Mouse (Mus musculus) heart, embryonic 14.5 days (tissue): ENCODE results near the gene C130032M10Rik. TPM values are rescaled to one million over a fixed set of nuclear protein-coding genes. Genes with fewer than 3 reads are reported as not detected.

Experiments used
- ATAC-seq: fragments of 200-750 bp; cut with Nextera tagmentation; 2 replicates; pipeline ENCODE4 v1.8.0; 2017; ENCODE audit warnings: low read depth, moderate TSS enrichment; ENCODE audit not compliant: insufficient number of reproducible peaks, insufficient read depth, low FRiP score
- H3K27ac ChIP-seq, 2 experiments: fragments of 200-500 bp in 1 of 2; fragments of 300-500 bp in 1 of 2; sonication (generic) in 1 of 2; replicated peaks in 1 of 2; 2 replicates each; pipeline ENCODE4 v1.5.1; 2012 to 2014; ENCODE audit warnings: low read depth in 2 of 2, low read length in 2 of 2, control low read depth in 1 of 2, mild to moderate bottlenecking in 1 of 2, mixed read lengths in 1 of 2; ENCODE audit not compliant: control insufficient read depth in 1 of 2, insufficient read depth in 1 of 2
- H3K27me3 ChIP-seq: fragments of 300-500 bp; sonication (generic); 2 replicates; pipeline ENCODE4 v1.6.1; 2014; ENCODE audit warnings: mild to moderate bottlenecking, low read length, control low read depth; ENCODE audit not compliant: control insufficient read depth, insufficient read depth
- H3K36me3 ChIP-seq: fragments of 300-500 bp; sonication (generic); 2 replicates; pipeline ENCODE4 v1.6.1; 2014; ENCODE audit warnings: mild to moderate bottlenecking, control low read depth, low read length, mixed read lengths; ENCODE audit not compliant: control insufficient read depth, insufficient read depth
- H3K4me1 ChIP-seq, 2 experiments: fragments of 200-500 bp in 1 of 2; fragments of 300-500 bp in 1 of 2; sonication (generic) in 1 of 2; 2 replicates each; pipeline ENCODE4 v1.6.1; 2012 to 2014; ENCODE audit warnings: low read length in 2 of 2, control low read depth in 1 of 2, mixed read lengths in 1 of 2; ENCODE audit not compliant: control insufficient read depth in 2 of 2, insufficient read depth in 2 of 2
- H3K4me2 ChIP-seq: fragments of 300-500 bp; sonication (generic); 2 replicates; pipeline ENCODE4 v1.6.1; 2014; ENCODE audit warnings: mild to moderate bottlenecking, low read length
- H3K4me3 ChIP-seq, 2 experiments: fragments of 200-500 bp in 1 of 2; fragments of 300-500 bp in 1 of 2; sonication (generic) in 1 of 2; 2 replicates each; pipeline ENCODE4 v1.5.1; 2012 to 2014; ENCODE audit warnings: low read length in 2 of 2, mild to moderate bottlenecking in 2 of 2, control low read depth in 1 of 2, low read depth in 1 of 2, moderate library complexity in 1 of 2; ENCODE audit not compliant: control insufficient read depth in 1 of 2, insufficient read depth in 1 of 2
- H3K9ac ChIP-seq: fragments of 300-500 bp; sonication (generic); 2 replicates; pipeline ENCODE4 v1.6.1; 2014; ENCODE audit warnings: mild to moderate bottlenecking, low read length
- H3K9me3 ChIP-seq: fragments of 300-500 bp; sonication (generic); 2 replicates; pipeline ENCODE4 v1.6.1; 2016; ENCODE audit warnings: low read length, control low read depth; ENCODE audit not compliant: control insufficient read depth
- WGBS: fragments of 180-500 bp; shearing (Covaris S2); extraction: QIAGEN DNeasy Blood & Tissue Kit; methylation state at CpG from one replicate; pipeline ENCODE4 v1.1.7; 2014; 5-methylcytosine and 5-hydroxymethylcytosine counted together
- polyA plus RNA-seq: library from polyadenylated mRNA; unstranded; fragments of >200 nt; fragmentation: Nextera tagmentation; extraction: Ambion mirVana; gene quantifications from 2 replicates; pipeline ENCODE4 v1.2.1, GENCODE M21; 2014

C130032M10Rik gene
- polyA plus RNA-seq, 1 experiment from 2014 or later = 0.77 TPM

DNA sequence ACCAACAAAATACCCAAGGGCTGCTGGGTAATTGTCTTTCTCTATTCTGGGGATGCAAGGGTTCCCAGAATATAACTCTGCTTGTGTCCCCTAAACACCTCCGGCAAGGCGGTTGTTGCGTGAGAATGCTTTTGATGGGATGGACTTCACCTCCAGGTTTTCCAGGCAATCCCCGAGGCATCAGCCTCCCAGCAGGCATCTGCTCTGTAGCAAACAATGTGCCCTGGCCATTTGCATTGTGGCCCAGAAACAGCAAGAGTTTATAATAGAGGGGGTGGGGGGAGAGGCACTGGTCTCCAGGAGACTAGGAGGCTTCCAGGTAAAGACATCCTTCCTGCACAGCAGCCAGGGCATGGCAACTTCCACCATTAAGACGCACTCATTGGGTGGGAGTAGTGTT, 33.6 kb downstream of the C130032M10Rik start:
- Histone ChIP-seq H3K27ac (no peak overlapping the region), H3K27me3 (no peaks in the 10 kb centered on the region), H3K9me3 (no peaks in the 10 kb centered on the region), H3K4me1 (peaks cover 14 to 20% of the 10 kb centered on the region in 2 experiments; a peak in 3 of 4 replicates), H3K4me3 (no peak overlapping the region), H3K4me2 (no peak overlapping the region), H3K36me3 (no peaks in the 10 kb centered on the region), H3K9ac (no peak overlapping the region)
- no peak for ATAC-seq
- WGBS = 54% methylated on average over 5 of the region's 5 CpGs

DNA sequence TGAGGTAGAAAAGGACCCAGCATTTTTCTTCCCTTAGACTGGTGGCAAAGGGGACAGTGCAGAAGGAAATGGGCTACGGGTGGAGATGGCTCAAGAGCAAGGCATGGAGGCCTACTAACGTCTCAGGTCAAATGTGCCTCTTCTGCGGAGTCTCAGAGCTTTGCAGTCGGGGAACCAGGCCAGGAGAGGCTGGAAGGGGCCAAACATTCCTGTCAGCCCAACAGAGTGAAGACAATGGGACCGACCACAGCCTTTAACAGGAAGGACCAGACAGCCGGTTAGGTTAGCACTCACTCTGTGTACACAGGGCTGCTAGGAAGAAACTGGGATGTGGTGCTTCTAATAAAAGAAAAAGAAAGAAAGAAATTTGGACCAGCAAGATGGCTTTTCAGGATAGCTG, 34.5 kb downstream of the C130032M10Rik start:
- ATAC-seq = no peak
- H3K27ac ChIP-seq = no peak overlapping the region
- no peaks in the 10 kb centered on the region for H3K27me3 ChIP-seq
- H3K9ac ChIP-seq = no peak overlapping the region
- no peaks in the 10 kb centered on the region for H3K36me3 ChIP-seq
- WGBS = 15% methylated on average over 6 of the region's 6 CpGs
- H3K4me3 ChIP-seq = no peak overlapping the region
- H3K4me2 ChIP-seq = no peak overlapping the region
- H3K9me3 ChIP-seq = no peaks in the 10 kb centered on the region
- H3K4me1 ChIP-seq = peaks cover 13 to 18% of the 10 kb centered on the region in 2 experiments

DNA sequence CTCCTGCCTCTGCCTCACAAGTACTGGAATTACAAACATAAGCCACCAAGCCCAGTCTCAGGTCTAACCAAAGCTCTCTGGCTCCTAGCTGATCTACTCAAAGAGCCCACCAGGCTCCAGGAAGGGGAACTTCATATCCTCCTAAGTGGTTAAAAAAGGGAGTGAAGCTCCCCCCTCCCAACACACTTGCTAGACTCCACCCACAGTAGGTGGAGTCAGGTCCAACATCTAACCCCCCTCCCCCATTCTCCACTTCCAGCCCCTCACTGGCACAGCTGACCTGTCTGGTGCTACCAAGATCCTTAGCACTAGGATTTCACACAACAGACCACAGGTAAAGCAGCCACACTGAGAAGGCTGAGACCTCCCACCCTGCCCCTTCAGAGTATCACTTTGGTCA, 38.3 kb downstream of the C130032M10Rik start:
- H3K4me2 ChIP-seq = no peak overlapping the region
- H3K9me3 ChIP-seq = no peaks in the 10 kb centered on the region
- no peak overlapping the region for H3K27ac ChIP-seq
- no peak overlapping the region for H3K4me3 ChIP-seq
- peaks cover 9% of the 10 kb centered on the region for H3K27me3 ChIP-seq
- no peaks in the 10 kb centered on the region for H3K36me3 ChIP-seq
- peaks cover 9 to 13% of the 10 kb centered on the region in 2 experiments; a peak in 3 of 4 replicates for H3K4me1 ChIP-seq
- ATAC-seq = no peak
- H3K9ac ChIP-seq = no peak overlapping the region

DNA sequence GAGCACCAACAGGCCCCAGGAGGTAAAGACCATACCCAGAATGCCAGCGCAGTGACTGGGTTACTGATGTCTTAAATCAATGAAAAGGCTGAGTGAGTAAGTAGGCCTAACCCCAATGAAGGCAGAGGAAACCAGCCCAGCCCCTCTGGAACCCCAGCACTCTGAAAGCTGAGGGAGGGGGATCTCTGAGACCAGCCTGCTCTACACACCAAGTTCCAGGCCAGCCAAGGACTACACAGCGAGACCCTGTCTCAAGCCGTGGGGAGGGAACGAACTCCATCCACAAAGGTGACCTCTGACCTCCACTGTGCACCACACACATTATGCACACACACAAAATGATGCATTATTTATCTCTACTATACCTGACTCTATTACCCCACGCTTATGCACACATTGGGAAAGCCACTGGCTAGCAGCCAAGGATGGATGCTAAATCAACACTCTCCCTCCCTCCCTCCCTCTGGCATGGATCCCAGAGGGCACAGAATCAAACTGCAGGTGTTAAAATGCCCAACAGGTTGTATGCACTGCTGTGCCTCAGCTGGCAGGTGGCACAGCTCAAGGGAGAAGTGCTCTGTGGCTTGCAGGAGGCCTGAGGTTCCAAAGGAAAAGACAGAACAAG, 39.0 kb downstream of the C130032M10Rik start:
- Histone ChIP-seq H3K27ac (no peak overlapping the region; a peak in 1 of 4 replicates), H3K4me3 (no peak overlapping the region), H3K36me3 (no peaks in the 10 kb centered on the region), H3K9me3 (no peaks in the 10 kb centered on the region), H3K4me2 (no peak overlapping the region), H3K9ac (no peak overlapping the region), H3K27me3 (peaks cover 14% of the 10 kb centered on the region), H3K4me1 (peaks cover 9 to 11% of the 10 kb centered on the region in 2 experiments; a peak in 3 of 4 replicates)
- ATAC-seq = no peak; the same call in 1 of the 2 replicates
- 60% methylated on average over 5 of the region's 5 CpGs for WGBS

DNA sequence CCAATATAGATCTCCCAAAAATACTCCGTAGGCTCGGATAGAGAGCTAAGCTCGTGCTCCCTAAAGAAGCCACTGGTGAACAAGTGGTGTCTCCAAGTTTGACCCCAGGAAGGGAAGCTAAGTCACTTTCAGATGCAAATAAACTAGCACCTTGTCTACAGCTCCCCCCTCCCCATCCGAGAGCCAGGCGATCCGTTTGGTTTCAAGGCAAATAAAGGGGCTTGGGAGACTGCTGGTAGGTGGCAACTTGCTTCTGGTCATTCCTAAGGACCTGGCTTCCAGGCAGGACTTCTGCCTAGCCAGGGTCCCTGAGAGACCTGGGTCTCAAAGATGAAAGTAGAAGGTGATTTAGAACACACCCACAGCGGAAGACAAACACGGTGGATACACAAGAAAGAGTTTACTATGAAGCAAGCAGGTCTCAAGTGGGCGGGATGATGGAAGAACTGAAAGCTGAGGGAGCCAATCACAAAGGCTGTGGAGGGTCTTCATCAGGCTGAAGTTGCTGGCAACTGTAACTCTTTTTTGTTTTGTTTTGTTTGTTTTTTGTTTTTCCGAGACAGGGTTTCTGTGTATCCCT, 40.9 kb downstream of the C130032M10Rik start:
- Histone ChIP-seq H3K9me3 (no peaks in the 10 kb centered on the region), H3K4me3 (no peak overlapping the region), H3K27me3 (peaks cover 29% of the 10 kb centered on the region), H3K27ac (no peak overlapping the region), H3K36me3 (no peaks in the 10 kb centered on the region), H3K4me2 (no peak overlapping the region), H3K9ac (no peak overlapping the region), H3K4me1 (peaks cover 8 to 11% of the 10 kb centered on the region in 2 experiments; a peak in 3 of 4 replicates)
- 46% methylated on average over 10 of the region's 10 CpGs for WGBS
- no peak for ATAC-seq

DNA sequence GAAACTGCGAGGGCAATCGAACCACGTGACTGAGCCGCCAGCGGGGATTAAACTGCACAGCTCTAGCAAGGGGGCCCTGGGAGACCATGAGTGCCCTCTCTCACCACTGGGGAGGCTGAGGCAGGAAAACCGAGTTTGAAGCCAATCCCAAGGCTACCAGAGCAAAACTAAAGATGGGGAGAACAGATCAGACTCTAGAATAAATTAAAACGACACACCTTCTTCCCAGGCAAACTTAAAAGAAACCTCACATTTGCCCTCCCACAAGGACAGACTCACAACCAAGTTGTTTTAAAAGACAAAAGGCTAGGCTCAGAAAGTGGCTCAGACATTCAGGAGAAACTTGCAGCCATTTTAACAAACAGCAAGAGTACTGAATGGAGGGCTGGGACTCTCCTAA, 41.6 kb downstream of the C130032M10Rik start:
- no peak overlapping the region for H3K4me2 ChIP-seq
- 30% methylated on average over 7 of the region's 7 CpGs for WGBS
- no peak for ATAC-seq

DNA sequence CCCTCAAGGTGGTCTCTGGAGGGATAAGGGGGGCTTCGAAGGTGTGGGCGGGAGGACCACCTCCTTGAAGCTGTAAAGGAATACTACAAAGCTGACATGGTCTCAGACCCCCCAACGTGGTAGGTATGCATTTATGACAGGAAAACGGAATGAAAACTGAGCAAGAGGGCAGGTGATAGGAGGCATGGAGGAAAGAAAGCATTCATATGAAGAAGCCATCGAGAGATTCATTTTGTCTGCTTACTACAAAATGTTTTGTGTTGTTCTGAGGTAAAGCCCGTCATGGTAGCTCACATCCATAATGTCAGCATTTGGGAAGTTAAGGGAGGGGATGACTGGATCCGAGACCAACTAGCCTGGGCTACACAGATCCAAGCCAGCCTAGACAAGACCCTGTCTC, 44.6 kb downstream of the C130032M10Rik start:
- Histone ChIP-seq H3K4me1 (peaks cover 4 to 26% of the 10 kb centered on the region in 2 experiments; a peak in 3 of 4 replicates), H3K36me3 (no peaks in the 10 kb centered on the region), H3K4me3 (no peak overlapping the region), H3K9me3 (no peaks in the 10 kb centered on the region), H3K27me3 (peaks cover 65% of the 10 kb centered on the region), H3K9ac (no peak overlapping the region), H3K27ac (no peak overlapping the region), H3K4me2 (no peak overlapping the region)
- no peak for ATAC-seq
- 39% methylated on average over 7 of the region's 7 CpGs for WGBS

More for the DNA sequence above, 41.6 kb downstream of the C130032M10Rik start:
- Histone ChIP-seq H3K27me3 (peaks cover 36% of the 10 kb centered on the region), H3K36me3 (no peaks in the 10 kb centered on the region), H3K4me1 (peaks cover 10 to 14% of the 10 kb centered on the region in 2 experiments), H3K27ac (no peak overlapping the region), H3K4me3 (no peak overlapping the region), H3K9ac (no peak overlapping the region), H3K9me3 (no peaks in the 10 kb centered on the region)
